Mouse (Mus musculus): ENCODE results near the gene Ncf2.

The Ncf2 gene

GRCm38 (mm10) chr1:152828637-152829355 lies 28.8 kb downstream of the Ncf2 start:
- no peak for DNase-seq (ENCODE audit: extremely low read depth, insufficient read length, low spot score)

- no peak for DNase-seq (ENCODE audit: extremely low read depth, insufficient read length, low spot score)
Measured at GRCm38 (mm10) chr1:152830054-152830453, 30.1 kb downstream of the Ncf2 start.

- no peak for DNase-seq (ENCODE audit: extremely low read depth, insufficient read length, low spot score)
Measured at GRCm38 (mm10) chr1:152831003-152831402, 31.0 kb downstream of the Ncf2 start.

GRCm38 (mm10) chr1:152831619-152832018 lies 31.6 kb downstream of the Ncf2 start:
- no peak for DNase-seq (ENCODE audit: extremely low read depth, insufficient read length, low spot score)

- no peak for DNase-seq (ENCODE audit: extremely low read depth, insufficient read length, low spot score)
Measured at GRCm38 (mm10) chr1:152832316-152832715, 32.3 kb downstream of the Ncf2 start.

GRCm38 (mm10) chr1:152835061-152835460 lies 35.1 kb downstream of the Ncf2 start:
- DNase-seq (ENCODE audit: extremely low read depth, insufficient read length, low spot score): no peak

GRCm38 (mm10) chr1:152838026-152838702 lies 38.2 kb downstream of the Ncf2 start:
- no peak for DNase-seq (ENCODE audit: extremely low read depth, insufficient read length, low spot score)

- no peak for DNase-seq (ENCODE audit: extremely low read depth, insufficient read length, low spot score)
Measured at GRCm38 (mm10) chr1:152838841-152839240, 38.8 kb downstream of the Ncf2 start.

- DNase-seq (ENCODE audit: extremely low read depth, insufficient read length, low spot score): no peak
Measured at GRCm38 (mm10) chr1:152840343-152840742, 40.3 kb downstream of the Ncf2 start.

GRCm38 (mm10) chr1:152841057-152841456 lies 41.1 kb downstream of the Ncf2 start:
- DNase-seq (ENCODE audit: extremely low read depth, insufficient read length, low spot score): no peak

- no peak for DNase-seq (ENCODE audit: extremely low read depth, insufficient read length, low spot score)
Measured at GRCm38 (mm10) chr1:152844634-152845033, 44.6 kb downstream of the Ncf2 start.

- DNase-seq (ENCODE audit: extremely low read depth, insufficient read length, low spot score): no peak
Measured at GRCm38 (mm10) chr1:152845211-152845730, 45.3 kb downstream of the Ncf2 start.

GRCm38 (mm10) chr1:152846856-152847255 lies 46.9 kb downstream of the Ncf2 start:
- no peak for DNase-seq (ENCODE audit: extremely low read depth, insufficient read length, low spot score)

GRCm38 (mm10) chr1:152869901-152870300 lies 69.9 kb downstream of the Ncf2 start:
- no peak for DNase-seq (ENCODE audit: extremely low read depth, insufficient read length, low spot score)

- DNase-seq (ENCODE audit: extremely low read depth, insufficient read length, low spot score): no peak
Measured at GRCm38 (mm10) chr1:152871031-152871430, 71.0 kb downstream of the Ncf2 start.
